8 mouse cellular contexts compared by ENCODE assay signal in the genomic region with DNA sequence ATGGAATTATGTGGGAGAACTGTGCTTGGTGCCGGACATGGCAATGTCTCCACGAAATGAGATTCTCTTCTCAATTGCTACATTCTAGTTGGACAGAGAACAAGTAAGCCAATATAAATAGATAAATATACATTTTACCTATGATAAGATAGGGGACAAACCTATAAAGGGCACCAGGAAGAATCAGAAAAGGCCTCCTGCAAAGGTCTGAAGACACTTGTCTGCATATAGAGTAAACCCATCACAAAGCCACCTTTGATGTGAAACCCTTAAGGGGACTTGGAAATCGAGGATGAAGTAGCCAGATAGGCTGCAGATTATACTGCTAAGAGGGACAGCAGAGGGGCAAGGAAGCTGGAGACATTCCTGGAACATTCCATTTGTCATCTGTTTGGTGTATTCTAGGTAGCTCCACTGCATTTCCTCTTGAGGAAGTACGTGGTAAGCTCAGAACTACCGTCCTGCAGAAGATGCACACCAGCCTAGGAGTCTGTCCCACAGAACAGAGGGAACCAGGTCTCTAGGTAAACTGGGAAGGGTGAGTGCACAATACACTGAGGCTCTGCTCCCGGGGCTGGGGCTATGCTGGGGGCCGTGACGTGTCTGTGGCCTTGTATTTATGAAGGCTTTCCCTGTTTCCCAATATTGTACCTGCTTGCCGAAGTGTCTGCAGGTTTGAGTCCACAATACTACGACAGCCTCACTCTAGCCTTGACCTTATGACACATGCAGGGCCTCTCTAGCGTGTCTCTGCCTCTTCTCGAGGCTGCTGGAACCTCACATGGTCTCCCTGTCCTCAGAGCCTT. TPM values are rescaled to one million over a fixed set of nuclear protein-coding genes. Genes with fewer than 3 reads are reported as not detected.
A peak's percentile ranks its signal among the peaks of the same experiment; 100 is the strongest.
DNase-seq lines count a peak whose midpoint lies in the region; ATAC-seq lines count a peak whose summit lies in the region.
"Had no signal": no experiment of that assay in that cellular context is flagged by ENCODE, and none has a peak within 500 bp of the region (broad histone marks: within the 10 kb centered on the region; RNA-seq: fewer than 3 reads in every experiment).

No protein-coding gene starts in this region.

- H3K4me3 ChIP-seq in megakaryocyte, embryonic 14.5 days (replicated peaks), result peak overlapping the region; percentile 97
- peak overlapping the region; percentile 78 for H3K4me3 ChIP-seq in forebrain, embryonic 13.5 days
- peak overlapping the region; percentile 95 for H3K4me3 ChIP-seq in limb, embryonic 12.5 days (replicated peaks)
- H3K4me3 ChIP-seq in stomach, embryonic 14.5 days (ENCODE audit: low read depth, low read length), result peak overlapping the region; percentile 89; the same call in 1 of the 2 replicates

- no peaks in the 10 kb centered on the region for H3K27me3 ChIP-seq in megakaryocyte, embryonic 14.5 days (replicated peaks)
- no peaks in the 10 kb centered on the region for H3K27me3 ChIP-seq in forebrain, embryonic 13.5 days
- H3K27me3 ChIP-seq in limb, embryonic 12.5 days, result no peaks in the 10 kb centered on the region
- no peaks in the 10 kb centered on the region for H3K27me3 ChIP-seq in stomach, embryonic 14.5 days (ENCODE audit: control insufficient read depth, insufficient read depth, low read length)

- no peak for ATAC-seq in megakaryocyte, adult 5-6 weeks (ENCODE audit: poor library complexity, severe bottlenecking)
- ATAC-seq in forebrain, embryonic 13.5 days, result no peak
- no peak for ATAC-seq in limb, embryonic 12.5 days (ENCODE audit: insufficient number of reproducible peaks, insufficient read depth, low FRiP score, low TSS enrichment, low read depth)
- ATAC-seq in stomach, embryonic 14.5 days (ENCODE audit: insufficient number of reproducible peaks, insufficient read depth, low FRiP score, low read depth), result no peak

- peak overlapping the region; percentile 94 for H3K4me2 ChIP-seq in forebrain, embryonic 13.5 days
- peak overlapping the region; percentile 81 for H3K4me2 ChIP-seq in limb, embryonic 12.5 days
- peak overlapping the region; percentile 73 for H3K4me2 ChIP-seq in stomach, embryonic 14.5 days (replicated peaks; ENCODE audit: low read depth, low read length)

- peaks cover 25% of the 10 kb centered on the region for H3K36me3 ChIP-seq in megakaryocyte, embryonic 14.5 days (replicated peaks; ENCODE audit: low read length)
- peaks cover 7% of the 10 kb centered on the region for H3K36me3 ChIP-seq in forebrain, embryonic 13.5 days (ENCODE audit: poor library complexity, severe bottlenecking)
- H3K36me3 ChIP-seq in limb, embryonic 12.5 days, result peaks cover 16% of the 10 kb centered on the region
- no peaks in the 10 kb centered on the region; the same call in 1 of the 2 replicates for H3K36me3 ChIP-seq in stomach, embryonic 14.5 days (ENCODE audit: control insufficient read depth, insufficient read depth, low read length)

- peaks cover 80% of the 10 kb centered on the region for H3K4me1 ChIP-seq in megakaryocyte, embryonic 14.5 days
- H3K4me1 ChIP-seq in forebrain, embryonic 13.5 days, result peaks cover 45% of the 10 kb centered on the region
- H3K4me1 ChIP-seq in limb, embryonic 12.5 days (replicated peaks), result peaks cover 37% of the 10 kb centered on the region
- peaks cover 36% of the 10 kb centered on the region for H3K4me1 ChIP-seq in stomach, embryonic 14.5 days (ENCODE audit: control insufficient read depth, insufficient read depth, low read length)

- H3K27ac ChIP-seq in forebrain, embryonic 13.5 days, result peak overlapping the region; percentile 68; the same call in 1 of the 2 replicates
- peak overlapping the region; percentile 89; the same call in 1 of the 2 replicates for H3K27ac ChIP-seq in limb, embryonic 12.5 days
- H3K27ac ChIP-seq in stomach, embryonic 14.5 days (ENCODE audit: low read length), result peak overlapping the region; percentile 83

- peak overlapping the region; percentile 92 for H3K9ac ChIP-seq in forebrain, embryonic 13.5 days
- peak overlapping the region; percentile 57; the same call in 1 of the 2 replicates for H3K9ac ChIP-seq in limb, embryonic 12.5 days (replicated peaks)
- peak overlapping the region; percentile 90; the same call in 1 of the 2 replicates for H3K9ac ChIP-seq in stomach, embryonic 14.5 days (replicated peaks; ENCODE audit: low read depth, low read length)

- WGBS in forebrain, embryonic 13.5 days, result 84% methylated on average over 12 of the region's 12 CpGs
- WGBS in limb, embryonic 12.5 days, result 83% methylated on average over 12 of the region's 12 CpGs
- WGBS in stomach, embryonic 14.5 days, result 71% methylated on average over 12 of the region's 12 CpGs

- H3K9me3 ChIP-seq in megakaryocyte, embryonic 14.5 days, result 0 out of 2 replicates have a peak, but pooled peaks cover 3% of the 10 kb centered on the region
- no peaks in the 10 kb centered on the region for H3K9me3 ChIP-seq in forebrain, embryonic 13.5 days (replicated peaks)
- H3K9me3 ChIP-seq in limb, embryonic 12.5 days, result no peaks in the 10 kb centered on the region
- H3K9me3 ChIP-seq in stomach, embryonic 14.5 days (ENCODE audit: control insufficient read depth, low read depth, low read length), result no peaks in the 10 kb centered on the region

- DNase-seq in spleen, postnatal 14 days (ENCODE audit: low spot score in 2 of 2), result no peak
- no peak for DNase-seq in testis, postnatal 14 days (ENCODE audit: low spot score)

RNA-seq across cellular contexts. Expression of a gene that starts 1.0 kb away (rescaled TPM):
- polyA plus RNA-seq in megakaryocyte, embryonic 14.5 days (2012; ENCODE audit: insufficient read depth, low replicate concordance), result 314 and 1,236 TPM in 2 replicates
- total RNA-seq in megakaryocyte, adult 5-6 weeks (2015), result 68.8 and 86.3 TPM in 2 replicates
- total RNA-seq in megakaryocyte, adult 5-6 weeks (2017), result 45.1 and 51.9 TPM in 2 replicates
- 278 and 309 TPM in 2 replicates for polyA plus RNA-seq in forebrain, embryonic 13.5 days (2015; fragmentation: Nextera tagmentation; extraction: Ambion mirVana)
- 264 and 267 TPM in 2 replicates for polyA plus RNA-seq in limb, embryonic 12.5 days (2016; fragmentation: Nextera tagmentation; extraction: Ambion mirVana)
- 252 and 259 TPM in 2 replicates for polyA plus RNA-seq in stomach, embryonic 14.5 days (2014; fragmentation: Nextera tagmentation; extraction: Ambion mirVana)

RNA-seq across cellular contexts. Expression of a gene that starts 28.4 kb away (rescaled TPM):
- polyA plus RNA-seq in megakaryocyte, embryonic 14.5 days (2012; ENCODE audit: insufficient read depth, low replicate concordance), result not detected in 2 replicates
- 6.1 and 22.8 TPM in 2 replicates for total RNA-seq in megakaryocyte, adult 5-6 weeks (2015)
- not detected in 2 replicates for total RNA-seq in megakaryocyte, adult 5-6 weeks (2017)
- 5.5 and 8.2 TPM in 2 replicates for polyA plus RNA-seq in forebrain, embryonic 13.5 days (2015; fragmentation: Nextera tagmentation; extraction: Ambion mirVana)
- 7.5 and 11.9 TPM in 2 replicates for polyA plus RNA-seq in limb, embryonic 12.5 days (2016; fragmentation: Nextera tagmentation; extraction: Ambion mirVana)
- 7.9 and 8.1 TPM in 2 replicates for polyA plus RNA-seq in stomach, embryonic 14.5 days (2014; fragmentation: Nextera tagmentation; extraction: Ambion mirVana)
- total RNA-seq: common myeloid progenitor, adult 5-6 weeks had no signal

RNA-seq across cellular contexts. Expression of a gene that starts 55.8 kb away (rescaled TPM):
- polyA plus RNA-seq in megakaryocyte, embryonic 14.5 days (2012; ENCODE audit: insufficient read depth, low replicate concordance), result 372 and 610 TPM in 2 replicates
- 79.3 and 125 TPM in 2 replicates for total RNA-seq in megakaryocyte, adult 5-6 weeks (2015)
- total RNA-seq in megakaryocyte, adult 5-6 weeks (2017), result 55.5 and 59.5 TPM in 2 replicates
- 0.11 and 0.14 TPM in 2 replicates for polyA plus RNA-seq in forebrain, embryonic 13.5 days (2015; fragmentation: Nextera tagmentation; extraction: Ambion mirVana)
- polyA plus RNA-seq in limb, embryonic 12.5 days (2016; fragmentation: Nextera tagmentation; extraction: Ambion mirVana), result 3.7 and 4.0 TPM in 2 replicates
- polyA plus RNA-seq in stomach, embryonic 14.5 days (2014; fragmentation: Nextera tagmentation; extraction: Ambion mirVana), result 1.3 and 2.0 TPM in 2 replicates

RNA-seq across cellular contexts. Expression of a gene that starts 56.7 kb away (rescaled TPM):
- 164 and 173 TPM in 2 replicates for polyA plus RNA-seq in megakaryocyte, embryonic 14.5 days (2012; ENCODE audit: insufficient read depth, low replicate concordance)
- 25.1 and 35.7 TPM in 2 replicates for total RNA-seq in megakaryocyte, adult 5-6 weeks (2015)
- total RNA-seq in megakaryocyte, adult 5-6 weeks (2017), result 40.6 and 43.1 TPM in 2 replicates
- 22.1 and 24.0 TPM in 2 replicates for polyA plus RNA-seq in forebrain, embryonic 13.5 days (2015; fragmentation: Nextera tagmentation; extraction: Ambion mirVana)
- 39.3 and 40.8 TPM in 2 replicates for polyA plus RNA-seq in limb, embryonic 12.5 days (2016; fragmentation: Nextera tagmentation; extraction: Ambion mirVana)
- polyA plus RNA-seq in stomach, embryonic 14.5 days (2014; fragmentation: Nextera tagmentation; extraction: Ambion mirVana), result 38.9 and 40.7 TPM in 2 replicates

Comparison
In these comparisons a context has a peak if more than half of its experiments do, and no peak if none do; other contexts are left out.
1. RNA of a gene that starts 55.8 kb away (polyA plus RNA-seq): 372 to 610 TPM in megakaryocyte, embryonic 14.5 days; 3.7 to 4.0 TPM in limb, embryonic 12.5 days, 1.3 to 2.0 TPM in stomach, embryonic 14.5 days and 0.11 to 0.14 TPM in forebrain, embryonic 13.5 days; every median in the first group is over 10 times any median in the second.
2. Peak in every context shown above with its lines, with median percentiles within 50 percentile points of each other: H3K4me3 ChIP-seq, H3K27ac ChIP-seq, H3K4me2 ChIP-seq and H3K9ac ChIP-seq.